Comparison of ENCODE assay signal across 8 mouse cellular contexts in the genomic region with DNA sequence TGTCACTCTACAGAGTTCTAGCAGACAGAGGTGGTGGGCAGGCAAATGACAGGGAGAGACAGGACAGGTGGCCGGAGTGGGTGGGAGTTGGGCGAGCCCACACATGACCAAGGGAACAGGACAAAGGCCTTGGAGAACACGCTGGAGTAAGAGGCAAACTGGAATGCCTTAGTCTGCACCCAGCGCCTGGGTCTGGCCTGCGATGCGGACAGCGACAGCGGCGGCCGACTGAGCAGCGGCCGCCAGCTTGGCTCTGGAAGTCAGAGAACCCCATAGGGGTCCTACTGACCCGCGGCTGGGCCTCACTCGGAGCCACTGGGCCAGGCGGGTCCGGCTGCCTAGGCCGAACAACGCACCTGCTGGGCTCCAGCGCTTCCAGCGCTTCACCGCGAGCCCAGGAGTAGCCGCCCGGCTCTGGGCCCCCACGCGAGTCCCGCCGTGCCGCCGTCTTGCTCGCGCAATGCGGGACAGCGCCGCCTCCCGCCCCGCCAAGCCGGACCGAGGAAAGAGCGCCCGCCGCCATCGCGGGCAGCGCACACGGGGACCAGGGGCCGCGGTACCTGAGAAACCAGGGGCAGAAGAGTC. TPM values are rescaled to one million over a fixed set of nuclear protein-coding genes. Genes with fewer than 3 reads are reported as not detected.
A peak's percentile ranks its signal among the peaks of the same experiment; 100 is the strongest.
DNase-seq lines count a peak whose midpoint lies in the region; ATAC-seq and TF ChIP-seq lines count a peak whose summit lies in the region.

No protein-coding gene starts in this region.

- H3K9ac ChIP-seq in kidney, embryonic 14.5 days (ENCODE audit: low read depth, low read length) = peak overlapping the region; percentile 81
- H3K9ac ChIP-seq in liver, embryonic 12.5 days = peak overlapping the region; percentile 91

- DNase-seq in thymus, postnatal 10 days (ENCODE audit: low spot score in 2 of 2) = peak; percentile 3 to 23
- DNase-seq in thymus, postnatal 36 days = no peak
- peak; percentile 62 to 79 for DNase-seq in cerebellum, adult 18-20 months
- peak; percentile 48 to 51 for DNase-seq in frontal cortex, postnatal 36 days (ENCODE audit: low spot score in 2 of 2)

- H3K4me3 ChIP-seq in kidney, embryonic 14.5 days (ENCODE audit: low read length) = peak overlapping the region; percentile 85
- H3K4me3 ChIP-seq in liver, embryonic 12.5 days = peak overlapping the region; percentile 82
- H3K4me3 ChIP-seq in myocyte = peak overlapping the region; percentile 32

- H3K4me2 ChIP-seq in kidney, embryonic 14.5 days (replicated peaks; ENCODE audit: low read depth, low read length) = peak overlapping the region; percentile 86
- H3K4me2 ChIP-seq in liver, embryonic 12.5 days = peak overlapping the region; percentile 98
- H3K4me2 ChIP-seq in myocyte (ENCODE audit: low read depth) = peak overlapping the region; percentile 92

- H3K79me2 ChIP-seq in myocyte (ENCODE audit: control insufficient read depth, insufficient read depth) = no peaks in the 10 kb centered on the region

- under 1% methylated on average over 47 of the region's 49 CpGs for WGBS in kidney, embryonic 14.5 days
- WGBS in liver, embryonic 12.5 days (ENCODE audit: insufficient replicate concordance) = 1% methylated on average over 49 of the region's 49 CpGs

- ATAC-seq in kidney, embryonic 14.5 days (ENCODE audit: low FRiP score, low TSS enrichment) = peak; percentile 63
- ATAC-seq in liver, embryonic 12.5 days = peak; percentile 27; the same call in 1 of the 2 replicates
- no peak for ATAC-seq in monocyte, adult 5-6 weeks (replicated peaks; ENCODE audit: insufficient number of reproducible peaks, low FRiP score, low TSS enrichment, poor library complexity, severe bottlenecking)

- H3K27me3 ChIP-seq in kidney, embryonic 14.5 days (ENCODE audit: control insufficient read depth, insufficient read depth, low read length) = no peaks in the 10 kb centered on the region
- no peaks in the 10 kb centered on the region for H3K27me3 ChIP-seq in liver, embryonic 12.5 days (replicated peaks)
- H3K27me3 ChIP-seq in myocyte (ENCODE audit: control insufficient read depth, insufficient read depth, insufficient read length) = no peaks in the 10 kb centered on the region

- H3ac ChIP-seq in myocyte (ENCODE audit: control insufficient read depth, insufficient read length) = peak overlapping the region; percentile 30

- peaks cover 23% of the 10 kb centered on the region for H3K4me1 ChIP-seq in kidney, embryonic 14.5 days (ENCODE audit: control insufficient read depth, insufficient read depth, low read length)
- peaks cover 46% of the 10 kb centered on the region for H3K4me1 ChIP-seq in liver, embryonic 12.5 days

- H3K9me3 ChIP-seq in kidney, embryonic 14.5 days (ENCODE audit: control insufficient read depth, low read length) = no peaks in the 10 kb centered on the region
- no peaks in the 10 kb centered on the region for H3K9me3 ChIP-seq in liver, embryonic 12.5 days (replicated peaks)

- H3K36me3 ChIP-seq in kidney, embryonic 14.5 days (ENCODE audit: control insufficient read depth, insufficient read depth, low read length) = no peaks in the 10 kb centered on the region
- no peaks in the 10 kb centered on the region for H3K36me3 ChIP-seq in liver, embryonic 12.5 days
- no peaks in the 10 kb centered on the region for H3K36me3 ChIP-seq in myocyte (ENCODE audit: control insufficient read depth, insufficient read depth)

- TF ChIP-seq POLR2A in myocyte (IDR thresholded peaks at IDR 0.05; ENCODE audit: insufficient read length, low read depth) = no peak

- H3K27ac ChIP-seq in kidney, embryonic 14.5 days (ENCODE audit: low read depth, low read length) = peak overlapping the region; percentile 91
- H3K27ac ChIP-seq in liver, embryonic 12.5 days = peak overlapping the region; percentile 89

TF ChIP-seq in myocyte, 11 proteins besides CTCF, POLR2A, EP300 and RAD21:
- TF ChIP-seq REST (IDR thresholded peaks at IDR 0.05; ENCODE audit: insufficient read depth, insufficient read length) = peak; percentile 28
- no peak for TF ChIP-seq SRF (IDR thresholded peaks at IDR 0.05; ENCODE audit: control insufficient read depth, insufficient read length, low read depth)
- no peak for TF ChIP-seq TCF3 (IDR thresholded peaks at IDR 0.05; ENCODE audit: insufficient read length, low read depth)
- TF ChIP-seq MYOD1 (IDR thresholded peaks at IDR 0.05; ENCODE audit: control insufficient read depth in 1 of 3, insufficient read length in 2 of 3, low read depth in 2 of 3) = peak in 1 of 3 experiments; percentile 54
TF ChIP-seq in myocyte: peak in this region for 2.

RNA-seq across cellular contexts. Expression of a gene that starts 0.5 kb away (rescaled TPM):
- 24.5 and 44.8 TPM in 2 replicates for polyA plus RNA-seq in kidney, embryonic 14.5 days (2014; fragmentation: Nextera tagmentation; extraction: Ambion mirVana)
- polyA plus RNA-seq in liver, embryonic 12.5 days (2016; fragmentation: Nextera tagmentation; extraction: Ambion mirVana) = 13.1 and 13.4 TPM in 2 replicates
- polyA plus RNA-seq in myocyte (2012; fragmentation: generic; extraction: Trizol) = 4.3 TPM
- 0.19 to 2.6 TPM (median 0.21 TPM) in 3 replicates for total RNA-seq in monocyte, adult 5-6 weeks (2017)

Comparison
In these comparisons a context has a peak if more than half of its experiments do, and no peak if none do; other contexts are left out.
1. DNase-seq: peak in thymus, postnatal 10 days (2 of 2), cerebellum, adult 18-20 months (2 of 2) and frontal cortex, postnatal 36 days (2 of 2); none in thymus, postnatal 36 days (0 of 2).
2. H3K4me3 ChIP-seq: peak in every context shown above with its lines; median percentile 85 in kidney, embryonic 14.5 days; 82 in liver, embryonic 12.5 days; 32 in myocyte.
3. Peak in every context shown above with its lines, with median percentiles within 50 percentile points of each other: H3K4me2 ChIP-seq.